Mouse (Mus musculus) liver, embryonic 16.5 days (tissue): ENCODE data around the gene 4931406P16Rik. TPM values are rescaled to one million over a fixed set of nuclear protein-coding genes. Genes with fewer than 3 reads are reported as not detected.

ENCODE experiments used
- ATAC-seq: fragments of 200-750 bp; cut with Nextera tagmentation; 2 replicates; pipeline ENCODE4 v1.8.0; 2017; ENCODE audit warnings: low read depth, mild to moderate bottlenecking, moderate number of reproducible peaks, moderate library complexity
- H3K27ac ChIP-seq: fragments of 300-500 bp; sonication (generic); 2 replicates; pipeline ENCODE4 v1.5.1; 2014; ENCODE audit warnings: mild to moderate bottlenecking, low read length
- H3K27me3 ChIP-seq: fragments of 300-500 bp; sonication (generic); 2 replicates; pipeline ENCODE4 v1.6.1; 2014; ENCODE audit warnings: low read depth, low read length, mixed read lengths; ENCODE audit not compliant: control insufficient read depth, insufficient read depth
- H3K36me3 ChIP-seq: fragments of 300-500 bp; sonication (generic); 2 replicates; pipeline ENCODE4 v1.6.1; 2014; ENCODE audit warnings: mild to moderate bottlenecking; ENCODE audit not compliant: control insufficient read depth, insufficient read depth
- H3K4me1 ChIP-seq: fragments of 300-500 bp; sonication (generic); 2 replicates; pipeline ENCODE4 v1.6.1; 2014; ENCODE audit warnings: low read depth, low read length, mixed read lengths; ENCODE audit not compliant: control insufficient read depth
- H3K4me2 ChIP-seq: fragments of 300-500 bp; sonication (generic); 2 replicates; pipeline ENCODE4 v1.6.1; 2014; ENCODE audit warnings: low read depth, low read length, mixed read lengths
- H3K4me3 ChIP-seq: fragments of 300-500 bp; sonication (generic); 2 replicates; pipeline ENCODE4 v1.5.1; 2014; ENCODE audit warnings: low read depth, mild to moderate bottlenecking, low read length
- H3K9ac ChIP-seq: fragments of 300-500 bp; sonication (generic); 2 replicates; pipeline ENCODE4 v1.6.1; 2014; ENCODE audit warnings: low read depth, low read length
- H3K9me3 ChIP-seq: fragments of 300-500 bp; sonication (generic); replicated peaks from 2 replicates; pipeline ENCODE4 v1.6.1; 2016; ENCODE audit warnings: low read length; ENCODE audit not compliant: control insufficient read depth
- WGBS: fragments of 180-500 bp; shearing (Covaris S2); extraction: QIAGEN DNeasy Blood & Tissue Kit; methylation state at CpG from one replicate; pipeline ENCODE4 v1.1.7; 2014; ENCODE audit not compliant: insufficient replicate concordance; 5-methylcytosine and 5-hydroxymethylcytosine counted together
- polyA plus RNA-seq: library from polyadenylated mRNA; unstranded; fragments of >200 nt; fragmentation: Nextera tagmentation; extraction: Ambion mirVana; gene quantifications from 2 replicates; pipeline ENCODE4 v1.2.1, GENCODE M21; 2015

The 4931406P16Rik gene
- polyA plus RNA-seq, 1 experiment from 2014 or later: 17.0 TPM

DNA sequence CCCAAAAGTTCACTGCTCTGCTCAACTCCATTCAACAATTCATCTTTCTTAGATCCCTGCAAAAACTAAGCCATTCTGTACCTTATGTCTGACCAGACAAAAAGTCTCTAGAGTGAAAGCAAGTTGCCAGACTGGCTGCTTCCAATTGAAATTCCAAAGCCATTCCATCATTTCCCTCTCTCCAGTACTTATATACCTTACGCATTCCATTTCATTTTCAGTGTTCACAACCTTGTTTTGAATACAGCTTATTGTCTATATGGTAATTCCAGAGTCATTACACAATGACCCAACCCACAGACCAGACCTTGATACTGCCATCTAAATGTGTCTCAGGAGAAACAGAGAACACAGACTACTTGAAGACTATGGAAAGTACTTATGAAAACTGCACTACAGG, 44.9 kb downstream of the 4931406P16Rik start:
- Histone ChIP-seq H3K27me3 (no peaks in the 10 kb centered on the region), H3K9me3 (no peaks in the 10 kb centered on the region), H3K9ac (no peak overlapping the region), H3K4me2 (no peak overlapping the region), H3K4me1 (peaks cover 11% of the 10 kb centered on the region), H3K27ac (no peak overlapping the region), H3K4me3 (no peak overlapping the region), H3K36me3 (peaks cover under 1% of the 10 kb centered on the region; the same call in 1 of the 2 replicates)
- 71% methylated on average over 1 of the region's 1 CpGs for WGBS
- ATAC-seq: no peak

DNA sequence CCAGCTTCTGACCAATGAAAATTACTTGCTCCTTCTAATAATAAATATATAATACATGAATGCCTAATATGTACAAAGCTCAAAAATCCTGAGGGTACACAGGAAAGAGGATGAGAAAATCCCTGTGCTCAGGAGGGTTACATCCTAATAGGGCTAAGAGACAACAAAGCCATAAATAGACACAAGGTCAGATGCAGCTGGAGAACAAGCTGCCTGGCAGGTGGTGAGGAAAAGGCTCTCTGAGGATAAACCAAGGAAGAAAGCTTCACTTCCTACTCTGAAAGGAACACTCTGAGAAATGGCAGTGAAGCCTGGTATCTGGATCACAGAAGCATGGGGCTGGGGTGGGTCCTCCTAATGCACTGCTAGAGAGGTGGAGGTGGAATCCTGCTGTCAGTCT, 46.9 kb downstream of the 4931406P16Rik start:
- H3K27me3 ChIP-seq: no peaks in the 10 kb centered on the region
- H3K27ac ChIP-seq: no peak overlapping the region
- no peaks in the 10 kb centered on the region for H3K9me3 ChIP-seq
- no peak overlapping the region for H3K4me3 ChIP-seq
- H3K9ac ChIP-seq: no peak overlapping the region
- ATAC-seq: no peak
- peaks cover 5% of the 10 kb centered on the region for H3K36me3 ChIP-seq
- no peak overlapping the region for H3K4me2 ChIP-seq
- peaks cover 11% of the 10 kb centered on the region for H3K4me1 ChIP-seq

- no peak overlapping the region for H3K4me3 ChIP-seq
- H3K27ac ChIP-seq: no peak overlapping the region
- ATAC-seq: peak; percentile 74
- 0 out of 2 replicates have a peak overlapping the region, but pooled peaks have one; percentile 1 for H3K4me2 ChIP-seq
- H3K9me3 ChIP-seq: no peaks in the 10 kb centered on the region
- 44% methylated on average over 5 of the region's 5 CpGs for WGBS
- H3K27me3 ChIP-seq: no peaks in the 10 kb centered on the region
- H3K9ac ChIP-seq: no peak overlapping the region; the same call in 1 of the 2 replicates
- peaks cover 7% of the 10 kb centered on the region for H3K36me3 ChIP-seq
- peaks cover 11% of the 10 kb centered on the region for H3K4me1 ChIP-seq
Measured at GRCm38 (mm10) chr7:34265876-34266346, 47.4 kb downstream of the 4931406P16Rik start.

- 85% methylated on average over 5 of the region's 5 CpGs for WGBS
- Histone ChIP-seq H3K36me3 (peaks cover 8% of the 10 kb centered on the region), H3K4me3 (no peak overlapping the region)
Measured at GRCm38 (mm10) chr7:34263437-34263836, 49.9 kb downstream of the 4931406P16Rik start.

DNA sequence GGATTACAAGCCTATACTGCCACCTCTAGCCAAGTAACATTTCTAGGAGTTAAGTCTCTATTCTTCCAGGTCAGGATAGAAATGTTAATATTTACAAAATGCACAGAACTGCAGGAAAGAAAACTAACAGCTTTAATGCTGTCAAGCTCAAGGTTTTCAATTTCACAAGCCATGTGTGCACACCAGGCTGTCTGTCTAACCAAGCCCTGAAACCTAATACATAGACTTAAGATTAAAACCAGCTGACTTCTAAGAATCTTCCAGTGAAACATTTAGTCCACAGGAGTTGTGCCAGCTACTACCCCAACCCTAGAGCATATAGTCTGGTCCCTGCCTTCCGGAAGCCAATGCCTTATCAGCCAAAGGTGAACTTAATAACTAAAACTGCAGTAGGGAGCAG, 54.9 kb downstream of the 4931406P16Rik start:
- no peaks in the 10 kb centered on the region for H3K27me3 ChIP-seq
- no peaks in the 10 kb centered on the region for H3K4me1 ChIP-seq
- WGBS: 76% methylated on average over 1 of the region's 1 CpGs
- H3K9me3 ChIP-seq: no peaks in the 10 kb centered on the region
- H3K4me3 ChIP-seq: no peak overlapping the region
- H3K27ac ChIP-seq: no peak overlapping the region
- H3K4me2 ChIP-seq: no peak overlapping the region
- no peak for ATAC-seq
- no peak overlapping the region for H3K9ac ChIP-seq
- peaks cover 32% of the 10 kb centered on the region for H3K36me3 ChIP-seq

More at GRCm38 (mm10) chr7:34263437-34263836, 49.9 kb downstream of the 4931406P16Rik start:
- no peak overlapping the region for H3K9ac ChIP-seq
- no peaks in the 10 kb centered on the region for H3K27me3 ChIP-seq
- peaks cover 11% of the 10 kb centered on the region for H3K4me1 ChIP-seq
- no peak overlapping the region for H3K4me2 ChIP-seq
- no peaks in the 10 kb centered on the region for H3K9me3 ChIP-seq
- no peak overlapping the region for H3K27ac ChIP-seq
- no peak for ATAC-seq

DNA sequence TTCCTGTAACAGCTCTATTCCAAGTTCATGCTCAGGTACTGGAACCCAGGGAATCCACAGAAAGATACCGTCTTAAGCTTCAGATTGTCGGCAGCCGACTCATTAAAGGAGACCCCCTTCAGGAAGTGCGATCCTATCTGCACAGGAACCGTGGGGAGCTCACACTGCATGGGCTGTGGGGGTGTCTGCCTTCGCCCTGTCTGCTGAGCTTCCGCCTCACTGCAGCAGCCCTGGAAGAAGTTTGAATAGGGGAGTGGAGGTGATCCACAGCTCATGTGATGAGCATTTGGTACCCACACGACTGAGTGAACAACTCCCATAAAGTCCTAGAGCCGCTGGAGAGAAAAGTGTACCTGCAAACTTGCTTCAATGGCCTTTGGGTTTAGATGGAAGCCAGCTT, 56.1 kb downstream of the 4931406P16Rik start:
- H3K4me2 ChIP-seq: no peak overlapping the region
- H3K4me3 ChIP-seq: no peak overlapping the region
- no peaks in the 10 kb centered on the region for H3K9me3 ChIP-seq
- H3K36me3 ChIP-seq: peaks cover 31% of the 10 kb centered on the region
- H3K27me3 ChIP-seq: no peaks in the 10 kb centered on the region
- ATAC-seq: no peak
- WGBS: 63% methylated on average over 9 of the region's 9 CpGs
- no peaks in the 10 kb centered on the region for H3K4me1 ChIP-seq
- no peak overlapping the region for H3K27ac ChIP-seq
- H3K9ac ChIP-seq: no peak overlapping the region

DNA sequence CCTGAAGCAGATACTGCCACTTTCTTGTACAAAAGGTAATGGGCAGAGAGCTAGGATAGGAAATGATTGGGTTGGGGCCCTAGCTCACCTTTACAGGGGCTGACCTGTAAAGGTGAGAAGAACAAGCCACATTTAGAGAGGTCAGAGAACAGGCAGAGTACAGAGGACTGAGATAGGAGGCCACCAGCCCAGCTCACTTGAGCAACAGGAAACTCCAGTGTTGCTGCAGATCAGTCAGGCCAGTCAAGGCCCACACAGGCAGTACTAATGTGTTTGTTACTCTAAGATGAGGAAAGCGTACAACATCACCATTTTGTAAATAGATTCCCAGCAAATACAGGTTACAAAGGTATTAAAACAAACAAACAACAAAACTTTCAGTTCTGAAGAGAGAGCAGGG, 57.4 kb downstream of the 4931406P16Rik start:
- Histone ChIP-seq H3K27ac (no peak overlapping the region), H3K4me3 (no peak overlapping the region), H3K4me1 (no peaks in the 10 kb centered on the region), H3K36me3 (peaks cover 30% of the 10 kb centered on the region), H3K9ac (no peak overlapping the region), H3K4me2 (no peak overlapping the region), H3K9me3 (no peaks in the 10 kb centered on the region), H3K27me3 (no peaks in the 10 kb centered on the region)
- WGBS: 73% methylated on average over 1 of the region's 1 CpGs
- no peak for ATAC-seq

DNA sequence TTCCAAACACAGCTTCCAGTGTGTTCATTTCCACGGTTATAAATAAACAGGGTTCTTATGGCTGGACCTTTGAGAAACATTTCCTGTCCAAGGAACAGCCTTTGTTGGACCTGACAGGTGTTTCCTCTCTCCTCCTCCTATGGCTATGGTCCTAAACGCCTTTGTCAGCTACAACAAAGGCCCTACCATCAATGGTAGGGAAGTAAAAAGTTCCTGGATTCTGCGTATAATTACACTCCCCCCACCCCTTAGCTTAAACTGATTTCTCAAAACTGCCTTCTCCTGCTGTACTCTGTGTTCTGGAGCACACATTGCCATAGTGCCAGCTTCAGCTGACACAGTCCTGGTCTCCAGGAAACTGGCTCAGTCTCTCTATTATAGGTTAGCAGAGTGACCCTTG, 58.2 kb downstream of the 4931406P16Rik start:
- no peaks in the 10 kb centered on the region for H3K9me3 ChIP-seq
- H3K4me2 ChIP-seq: no peak overlapping the region
- no peak overlapping the region for H3K27ac ChIP-seq
- no peak overlapping the region for H3K4me3 ChIP-seq
- H3K36me3 ChIP-seq: peaks cover 29% of the 10 kb centered on the region
- no peak for ATAC-seq
- no peaks in the 10 kb centered on the region for H3K4me1 ChIP-seq
- H3K27me3 ChIP-seq: no peaks in the 10 kb centered on the region
- no peak overlapping the region for H3K9ac ChIP-seq
- 45% methylated on average over 3 of the region's 3 CpGs for WGBS

GRCm38 (mm10) chr7:34252030-34252429, 61.3 kb downstream of the 4931406P16Rik start:
- 69% methylated on average over 2 of the region's 2 CpGs for WGBS
- H3K4me2 ChIP-seq: no peak overlapping the region
- no peaks in the 10 kb centered on the region for H3K27me3 ChIP-seq
- no peaks in the 10 kb centered on the region for H3K4me1 ChIP-seq
- no peak overlapping the region for H3K9ac ChIP-seq
- H3K9me3 ChIP-seq: no peaks in the 10 kb centered on the region
- peaks cover 28% of the 10 kb centered on the region for H3K36me3 ChIP-seq
- H3K27ac ChIP-seq: no peak overlapping the region
- no peak for ATAC-seq
- H3K4me3 ChIP-seq: no peak overlapping the region
